Mouse (Mus musculus): ENCODE data around the gene Srsf5.
A peak's percentile ranks its signal among the peaks of the same experiment; 100 is the strongest.
"Not testable (repeated sequence)": the region's sequence is repeated elsewhere in the genome, so short reads cannot be mapped to it uniquely, and the experiment has no call there.

Srsf5 gene

GRCm38 (mm10) chr12:80945334-80945995 lies at the start of gene Srsf5:
Gene Srsf5 (plus strand): TSS chr12:80945504.
- peak; percentile 96 for DNase-seq (ENCODE audit: low read depth)

DNA sequence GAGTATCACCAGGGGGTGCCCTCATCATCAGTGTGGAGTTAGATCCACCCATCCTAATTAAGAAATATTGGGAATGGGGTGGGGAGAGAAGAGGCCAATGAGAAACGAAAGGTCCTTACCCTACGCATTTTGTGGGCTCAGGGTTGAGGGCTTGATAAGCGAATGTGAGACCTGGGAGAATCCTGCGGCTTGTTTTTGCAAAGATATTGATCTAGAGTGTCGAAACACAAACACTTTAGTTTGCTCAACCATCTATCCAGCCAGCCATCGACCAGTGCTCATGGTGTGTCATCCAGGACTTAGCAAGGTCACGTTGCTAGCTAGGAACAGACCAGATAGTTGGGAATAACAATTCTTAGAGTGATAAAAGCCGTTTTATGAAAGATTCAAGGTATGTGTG lies 35.7 kb upstream of the Srsf5 start:
- no peak for DNase-seq (ENCODE audit: low read depth)

GRCm38 (mm10) chr12:80917764-80918163 lies 27.5 kb upstream of the Srsf5 start:
- DNase-seq (ENCODE audit: low read depth): peak; percentile 37

- DNase-seq (ENCODE audit: low read depth): no peak
These were observed 24.0 kb upstream of the Srsf5 start for GRCm38 (mm10) chr12:80921301-80921700.

DNA sequence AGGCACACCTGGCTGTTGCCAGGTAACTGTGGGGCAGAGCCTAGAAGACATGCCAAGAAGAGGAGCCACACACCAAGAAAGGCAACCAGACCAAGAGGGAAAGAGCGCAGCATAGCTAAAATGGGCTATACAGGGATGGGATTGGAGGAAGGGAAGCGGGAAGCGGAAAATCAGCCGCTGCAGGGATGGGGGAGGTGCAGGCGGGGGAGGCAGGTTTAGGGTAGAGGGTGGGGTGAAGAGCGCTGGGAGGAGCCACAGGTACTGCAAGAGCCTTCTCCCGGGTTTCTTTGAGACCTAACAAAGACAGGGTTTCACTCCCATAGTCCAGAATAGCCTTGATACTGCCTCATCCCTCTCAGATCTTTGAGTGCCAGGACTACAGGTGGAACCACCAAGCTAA lies 22.4 kb upstream of the Srsf5 start:
- DNase-seq (ENCODE audit: low read depth): no peak

DNA sequence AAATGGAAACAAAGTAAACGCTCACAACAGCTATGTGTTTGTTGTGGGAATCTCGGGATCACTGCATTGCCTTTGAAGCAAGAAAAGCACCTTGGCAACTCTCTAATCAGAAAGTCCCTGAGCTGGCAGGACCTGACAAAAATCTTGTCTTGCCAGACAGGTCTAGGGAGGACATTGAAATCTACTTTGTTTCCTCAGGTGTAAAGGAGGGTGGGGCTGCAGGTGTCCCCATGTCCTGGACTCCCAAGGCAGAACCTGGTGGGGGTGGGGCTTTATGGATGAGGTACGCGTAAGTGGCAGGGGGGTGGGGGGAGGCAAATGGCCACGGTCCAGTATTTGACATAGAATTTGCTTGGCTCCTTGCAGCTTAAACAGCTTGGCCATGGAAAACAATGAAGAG lies 21.7 kb upstream of the Srsf5 start:
- no peak for DNase-seq (ENCODE audit: low read depth)

- DNase-seq (ENCODE audit: low read depth): no peak
These were observed 21.1 kb upstream of the Srsf5 start for GRCm38 (mm10) chr12:80924205-80924604.

GRCm38 (mm10) chr12:80925919-80926318 lies 19.4 kb upstream of the Srsf5 start:
- DNase-seq (ENCODE audit: low read depth): no peak

GRCm38 (mm10) chr12:80926550-80926949 lies 18.8 kb upstream of the Srsf5 start:
- DNase-seq (ENCODE audit: low read depth): no peak

GRCm38 (mm10) chr12:80927518-80927917 lies 17.8 kb upstream of the Srsf5 start:
- DNase-seq (ENCODE audit: low read depth): no peak

- no peak for DNase-seq (ENCODE audit: low read depth)
These were observed 16.4 kb upstream of the Srsf5 start for GRCm38 (mm10) chr12:80928881-80929280.

GRCm38 (mm10) chr12:80930141-80930540 lies 15.2 kb upstream of the Srsf5 start:
- DNase-seq (ENCODE audit: low read depth): no peak

- DNase-seq (ENCODE audit: low read depth): no peak
These were observed 13.7 kb upstream of the Srsf5 start for GRCm38 (mm10) chr12:80931402-80932140.

- DNase-seq (ENCODE audit: low read depth): no peak
These were observed 12.4 kb upstream of the Srsf5 start for GRCm38 (mm10) chr12:80932865-80933264.

- DNase-seq (ENCODE audit: low read depth): no peak
These were observed 8.6 kb upstream of the Srsf5 start for GRCm38 (mm10) chr12:80936751-80937150.

DNA sequence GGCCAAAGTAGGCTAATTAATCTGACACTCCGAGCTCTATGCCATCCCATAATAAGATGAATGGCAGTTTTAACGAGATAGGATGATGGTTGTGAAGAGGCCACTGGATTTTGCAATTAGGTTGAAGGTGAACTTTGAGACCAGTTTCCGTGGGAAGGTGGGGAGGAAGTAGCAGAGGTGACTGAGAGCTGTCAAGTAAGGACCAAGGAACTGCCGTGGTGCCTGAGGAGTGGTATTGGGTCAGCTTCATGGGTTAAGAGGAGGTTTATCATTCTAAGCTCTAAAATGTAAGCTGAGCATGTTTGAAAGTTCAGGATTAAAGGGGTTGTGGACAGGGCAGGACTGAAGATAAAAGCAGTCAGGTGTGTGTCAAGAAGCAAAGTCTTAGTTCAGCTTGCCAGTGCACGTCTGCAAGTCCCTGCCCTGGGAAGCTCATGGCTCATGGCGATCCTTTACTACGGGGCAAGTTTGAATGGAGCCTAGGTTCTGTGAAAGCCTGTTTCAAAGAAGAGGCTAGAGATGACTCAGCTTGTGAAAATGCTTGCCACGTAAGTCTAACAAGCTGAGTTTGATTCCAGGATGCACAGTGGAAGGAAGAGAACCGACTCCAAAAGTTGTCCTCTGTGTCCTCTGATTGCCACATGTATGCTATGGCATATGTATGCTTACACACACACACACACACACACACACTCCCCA lies 7.8 kb upstream of the Srsf5 start:
- DNase-seq (ENCODE audit: low read depth): no peak

DNA sequence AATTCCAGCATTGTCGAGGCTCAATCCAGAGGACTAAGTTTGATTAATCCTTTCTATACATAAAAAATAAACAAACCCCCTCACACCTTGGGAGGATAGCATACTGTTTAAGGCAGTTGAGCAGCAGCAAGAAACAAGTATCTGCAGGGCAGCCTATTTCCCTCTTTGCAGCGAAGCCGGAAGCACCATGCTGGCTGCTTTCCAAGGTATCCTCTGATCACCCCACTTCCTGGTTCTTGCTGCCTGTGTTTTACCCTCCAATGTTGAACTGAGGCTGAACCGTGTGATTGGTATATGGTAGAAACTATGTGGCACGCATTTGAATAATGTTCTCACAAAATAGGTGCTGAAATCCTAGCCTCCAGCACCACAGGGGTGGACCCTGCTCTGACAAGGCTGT lies 6.7 kb upstream of the Srsf5 start:
- DNase-seq (ENCODE audit: low read depth): peak; percentile 52

DNA sequence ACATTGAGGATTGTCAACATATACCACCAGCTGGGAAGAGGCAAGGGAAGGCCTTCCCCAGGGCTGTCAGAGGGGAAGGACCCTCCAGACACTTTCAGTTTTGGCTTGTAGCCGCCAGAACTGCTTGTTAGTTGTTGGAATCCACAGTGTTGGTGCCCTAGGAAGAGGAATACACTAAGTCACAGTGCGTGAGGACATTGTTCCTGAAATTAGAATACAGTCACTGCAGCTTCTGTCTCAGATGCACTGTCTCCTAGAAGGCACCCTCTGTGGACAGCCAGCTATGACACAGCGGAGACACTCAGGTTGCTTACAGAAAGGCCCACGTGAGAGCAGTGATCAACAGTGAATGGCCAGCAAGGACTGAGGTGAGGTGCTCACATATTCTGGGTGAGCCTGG lies 6.1 kb upstream of the Srsf5 start:
- no peak for DNase-seq (ENCODE audit: low read depth)

- DNase-seq (ENCODE audit: low read depth): no peak
These were observed 3.4 kb upstream of the Srsf5 start for GRCm38 (mm10) chr12:80941886-80942285.

- DNase-seq (ENCODE audit: low read depth): no peak
These were observed 1.9 kb upstream of the Srsf5 start for GRCm38 (mm10) chr12:80943395-80943794.

DNA sequence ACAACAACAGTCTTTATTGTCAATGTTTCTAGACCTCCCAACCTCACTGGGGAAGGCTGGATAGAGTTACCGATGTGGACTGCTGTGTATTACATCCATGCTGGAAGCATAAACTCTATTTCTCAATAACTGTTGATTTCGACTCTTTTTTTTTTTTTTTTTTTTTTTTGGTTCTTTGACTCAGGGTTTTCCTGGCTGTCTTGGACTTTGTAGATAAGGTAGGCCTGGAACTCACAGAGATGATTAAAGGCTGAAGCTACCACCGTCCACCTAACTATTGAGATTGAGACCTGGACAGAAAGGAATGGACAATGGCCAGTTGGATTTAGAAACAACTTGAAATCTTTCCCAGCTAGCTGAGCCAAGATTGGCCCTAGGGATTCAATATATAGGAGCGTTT lies 1.1 kb upstream of the Srsf5 start:
- DNase-seq (ENCODE audit: low read depth): no peak

GRCm38 (mm10) chr12:80944963-80945333 lies 356 bp upstream of the Srsf5 start:
- not testable (repeated sequence) for DNase-seq (ENCODE audit: low read depth)

DNA sequence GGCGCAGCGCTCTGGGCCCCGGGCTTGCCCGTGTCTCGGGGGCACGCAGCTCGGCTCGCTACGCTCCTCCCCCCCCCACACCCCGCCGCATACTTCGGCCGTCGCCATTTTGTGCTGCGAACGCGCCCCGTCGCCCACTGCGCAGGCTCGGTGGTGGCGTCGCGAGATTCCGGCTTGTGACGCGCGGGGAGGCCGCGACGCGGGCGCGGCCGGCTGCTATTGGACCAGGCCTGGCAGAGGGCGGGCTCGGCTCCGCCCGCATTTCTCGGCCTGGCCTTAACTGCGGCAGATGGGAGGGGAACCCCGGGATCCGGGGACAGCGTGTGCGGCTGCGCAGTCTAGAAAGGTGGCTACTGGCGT lies 672 bp downstream of the Srsf5 start:
- DNase-seq (ENCODE audit: low read depth): peak; percentile 90
